ENCODE assay signal across 27 mouse cellular contexts in the genomic region with DNA sequence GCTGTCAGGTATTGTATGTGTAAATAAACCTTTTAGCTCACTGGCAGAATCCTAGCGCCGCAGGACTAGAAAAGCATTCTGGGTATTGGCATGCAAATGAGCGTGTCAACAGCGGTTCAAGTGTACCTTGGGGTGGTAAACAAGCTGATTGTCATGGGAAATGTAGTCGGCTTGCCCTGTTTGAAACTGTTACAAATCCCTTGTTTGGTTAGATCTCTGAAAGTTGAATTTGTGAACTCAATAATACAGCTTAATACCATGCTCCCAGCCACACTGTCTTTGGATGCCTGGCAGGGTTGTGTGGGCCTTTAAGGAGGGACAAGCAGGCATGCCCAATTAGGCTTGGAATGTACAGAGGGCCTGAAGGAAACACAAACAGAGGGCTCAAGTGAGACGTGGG. TPM values are rescaled to one million over a fixed set of nuclear protein-coding genes. Genes with fewer than 3 reads are reported as not detected.
DNase-seq lines count a peak whose midpoint lies in the region; ATAC-seq lines count a peak whose summit lies in the region.
"Had no signal": no experiment of that assay in that cellular context is flagged by ENCODE, and none has a peak within 500 bp of the region (broad histone marks: within the 10 kb centered on the region; RNA-seq: fewer than 3 reads in every experiment).

No protein-coding gene starts in this region.

- 0 out of 2 replicates have a peak, but pooled peaks cover 6% of the 10 kb centered on the region for H3K4me1 ChIP-seq in midbrain, embryonic 12.5 days
- H3K4me1 ChIP-seq in midbrain, embryonic 10.5 days, result peaks cover 10% of the 10 kb centered on the region
- H3K4me1 ChIP-seq in midbrain, embryonic 16.5 days (ENCODE audit: control insufficient read depth, insufficient read depth, low read length), result peaks cover 9% of the 10 kb centered on the region
- H3K4me1 ChIP-seq: limb, embryonic 12.5 days; stomach, embryonic 15.5 days had no signal

- H3K36me3 ChIP-seq in midbrain, embryonic 12.5 days, result no peaks in the 10 kb centered on the region
- H3K36me3 ChIP-seq in midbrain, embryonic 10.5 days, result no peaks in the 10 kb centered on the region
- no peaks in the 10 kb centered on the region for H3K36me3 ChIP-seq in midbrain, embryonic 16.5 days (ENCODE audit: control insufficient read depth, insufficient read depth, low read length)
- H3K36me3 ChIP-seq: kidney, embryonic 15.5 days; limb, embryonic 12.5 days; stomach, embryonic 15.5 days had no signal

- H3K9ac ChIP-seq in midbrain, embryonic 12.5 days (replicated peaks), result no peak overlapping the region
- no peak overlapping the region for H3K9ac ChIP-seq in midbrain, embryonic 16.5 days (ENCODE audit: low read depth, low read length)
- H3K9ac ChIP-seq: kidney, embryonic 15.5 days; limb, embryonic 12.5 days; liver, embryonic 14.5 days; stomach, embryonic 15.5 days had no signal

- DNase-seq in embryo, embryonic 10.5 days (ENCODE audit: low spot score), result peak; percentile 4
- DNase-seq in embryo, embryonic 10 days (ENCODE audit: low spot score), result no peak
- DNase-seq in midbrain, embryonic 10.5 days (ENCODE audit: low spot score), result no peak
- peak; percentile 17 for DNase-seq in embryo, embryonic 11 days
- no peak for DNase-seq in urinary bladder, postnatal 36 days (ENCODE audit: low spot score in 2 of 2)
- DNase-seq in left cerebral cortex, postnatal 36 days (ENCODE audit: low spot score in 2 of 2), result no peak
- DNase-seq: cerebellum, adult 9-10 months; gastrocnemius, postnatal 14 days; heart, adult 18-20 months; heart, postnatal 4 days; right cerebral cortex, postnatal 14 days; thymus, adult 18-20 months; thymus, postnatal 4 days had no signal

- intact Hi-C loops in left cerebral cortex, postnatal 36 days (cut with DNase I), result no loop called here

- ATAC-seq in midbrain, embryonic 12.5 days (ENCODE audit: low FRiP score, low read depth), result peak; percentile 58; the same call in 1 of the 2 replicates
- no peak for ATAC-seq in midbrain, embryonic 16.5 days
- ATAC-seq: CD4-positive, CD25-positive, alpha-beta regulatory T cell, adult 4 months; hindbrain, embryonic 16.5 days; intestine, postnatal 0 days had no signal

- H3K9me3 ChIP-seq in midbrain, embryonic 12.5 days, result no peaks in the 10 kb centered on the region
- no peaks in the 10 kb centered on the region for H3K9me3 ChIP-seq in midbrain, embryonic 10.5 days (replicated peaks)
- H3K9me3 ChIP-seq in midbrain, embryonic 16.5 days (replicated peaks; ENCODE audit: control insufficient read depth, low read length, poor library complexity, severe bottlenecking), result no peaks in the 10 kb centered on the region; the same call in 1 of the 2 replicates
- H3K9me3 ChIP-seq: kidney, embryonic 15.5 days; limb, embryonic 12.5 days; stomach, embryonic 15.5 days had no signal

- WGBS in midbrain, embryonic 12.5 days, result 5% methylated on average over 6 of the region's 6 CpGs
- WGBS in midbrain, embryonic 10.5 days, result 10% methylated on average over 6 of the region's 6 CpGs
- 6% methylated on average over 6 of the region's 6 CpGs for WGBS in midbrain, embryonic 16.5 days

- no peak overlapping the region for H3K27ac ChIP-seq in midbrain, embryonic 12.5 days (replicated peaks)
- H3K27ac ChIP-seq in midbrain, embryonic 10.5 days (replicated peaks), result no peak overlapping the region
- no peak overlapping the region for H3K27ac ChIP-seq in midbrain, embryonic 16.5 days (ENCODE audit: low read length)
- H3K27ac ChIP-seq: kidney, embryonic 15.5 days; limb, embryonic 12.5 days; liver, embryonic 14.5 days; stomach, embryonic 15.5 days had no signal

- H3K4me2 ChIP-seq in midbrain, embryonic 12.5 days (replicated peaks), result 0 out of 2 replicates have a peak overlapping the region, but pooled peaks have one; percentile 13
- 0 out of 2 replicates have a peak overlapping the region, but pooled peaks have one; percentile 19 for H3K4me2 ChIP-seq in midbrain, embryonic 16.5 days (ENCODE audit: low read length)
- H3K4me2 ChIP-seq: kidney, embryonic 15.5 days; limb, embryonic 12.5 days; stomach, embryonic 15.5 days had no signal

- no peak overlapping the region for H3K4me3 ChIP-seq in midbrain, embryonic 12.5 days
- no peak overlapping the region for H3K4me3 ChIP-seq in midbrain, embryonic 10.5 days
- H3K4me3 ChIP-seq in midbrain, embryonic 16.5 days (ENCODE audit: low read depth, low read length), result no peak overlapping the region
- H3K4me3 ChIP-seq: kidney, embryonic 15.5 days; limb, embryonic 12.5 days; stomach, embryonic 15.5 days had no signal

- H3K27me3 ChIP-seq in midbrain, embryonic 12.5 days, result peaks cover 20% of the 10 kb centered on the region
- H3K27me3 ChIP-seq in midbrain, embryonic 10.5 days (ENCODE audit: low read depth, poor library complexity, severe bottlenecking), result peaks cover 10% of the 10 kb centered on the region
- no peaks in the 10 kb centered on the region for H3K27me3 ChIP-seq in midbrain, embryonic 16.5 days (ENCODE audit: control insufficient read depth, insufficient read depth, low read depth, low read length)

RNA-seq across cellular contexts. Expression of gene Gsx1, which starts 16.4 kb away (rescaled TPM):
- 26.9 and 27.6 TPM in 2 replicates for polyA plus RNA-seq in midbrain, embryonic 12.5 days (2016; fragmentation: Nextera tagmentation; extraction: Ambion mirVana)
- 7.0 and 11.1 TPM in 2 replicates for polyA plus RNA-seq in midbrain, embryonic 10.5 days (2016; fragmentation: Nextera tagmentation; extraction: Ambion mirVana)
- polyA plus RNA-seq in midbrain, embryonic 16.5 days (2015; fragmentation: Nextera tagmentation; extraction: Ambion mirVana), result 2.2 and 4.2 TPM in 2 replicates
- under 1 TPM; 0.17 to 0.52 TPM for total RNA-seq in left cerebral cortex, postnatal 36 days (2021)
- total RNA-seq: adrenal gland, adult 18-20 months; gastrocnemius, postnatal 14 days; heart, adult 18-20 months; heart, postnatal 4 days; MEL; monocyte, adult 5-6 weeks had no signal
- polyA plus RNA-seq: CD4-positive, CD25-positive, alpha-beta regulatory T cell, adult 4 months; heart, embryonic 14.5 days; intestine, postnatal 0 days; kidney, embryonic 15.5 days; limb, embryonic 12.5 days; liver, embryonic 14.5 days; lung, embryonic 16.5 days; stomach, embryonic 15.5 days had no signal

Comparison
In these comparisons a context has a peak if more than half of its experiments do, and no peak if none do; other contexts are left out.
1. DNase-seq: peak in embryo, embryonic 10.5 days (single experiment) and embryo, embryonic 11 days (single experiment); none in embryo, embryonic 10 days (single experiment), midbrain, embryonic 10.5 days (single experiment), urinary bladder, postnatal 36 days (0 of 2) and left cerebral cortex, postnatal 36 days (0 of 2).